In genomic region chr6:52259081-52259790, GRCm38 (mm10) we compare ENCODE assay signal across 16 mouse cellular contexts. TPM values are rescaled to one million over a fixed set of nuclear protein-coding genes. Genes with fewer than 3 reads are reported as not detected.
A peak's percentile ranks its signal among the peaks of the same experiment; 100 is the strongest.
DNase-seq lines count a peak whose midpoint lies in the region; ATAC-seq lines count a peak whose summit lies in the region.
"Had no signal": no experiment of that assay in that cellular context is flagged by ENCODE, and none has a peak within 500 bp of the region (broad histone marks: within the 10 kb centered on the region; RNA-seq: fewer than 3 reads in every experiment).

No protein-coding gene starts in this region.

- peaks cover 93% of the 10 kb centered on the region for H3K27me3 ChIP-seq in heart, embryonic 13.5 days (replicated peaks)
- peaks cover 100% of the 10 kb centered on the region for H3K27me3 ChIP-seq in midbrain, embryonic 10.5 days (ENCODE audit: low read depth, poor library complexity, severe bottlenecking)
- peaks cover 85% of the 10 kb centered on the region for H3K27me3 ChIP-seq in midbrain, embryonic 15.5 days (replicated peaks)
- H3K27me3 ChIP-seq in intestine, embryonic 16.5 days (replicated peaks; ENCODE audit: control insufficient read depth, insufficient read depth, low read length): peaks cover 64% of the 10 kb centered on the region
- H3K27me3 ChIP-seq in neural tube, embryonic 15.5 days (replicated peaks): peaks cover 76% of the 10 kb centered on the region

- DNase-seq in heart, adult 18-20 months: no peak
- DNase-seq in midbrain, embryonic 10.5 days (ENCODE audit: low spot score): peak; percentile 63
- DNase-seq in cerebellum, adult 9-10 months: no peak
- DNase-seq in adrenal gland, postnatal 10 days: no peak
- DNase-seq: left cerebral cortex, postnatal 4 days; lung, postnatal 36 days; right cerebral cortex, postnatal 14 days had no signal

- 0 out of 2 replicates have a peak overlapping the region, but pooled peaks have one; percentile 56 for H3K4me3 ChIP-seq in heart, embryonic 13.5 days
- H3K4me3 ChIP-seq in midbrain, embryonic 10.5 days: no peak overlapping the region
- H3K4me3 ChIP-seq in midbrain, embryonic 15.5 days: no peak overlapping the region
- H3K4me3 ChIP-seq in intestine, embryonic 16.5 days (ENCODE audit: low read length): peak overlapping the region; percentile 47; the same call in 1 of the 2 replicates
- H3K4me3 ChIP-seq in neural tube, embryonic 15.5 days (replicated peaks): peak overlapping the region; percentile 15; the same call in 1 of the 2 replicates

- no peak overlapping the region for H3K27ac ChIP-seq in heart, embryonic 13.5 days (replicated peaks)
- no peak overlapping the region for H3K27ac ChIP-seq in midbrain, embryonic 10.5 days (replicated peaks)
- H3K27ac ChIP-seq in midbrain, embryonic 15.5 days: no peak overlapping the region
- no peak overlapping the region for H3K27ac ChIP-seq in intestine, embryonic 16.5 days (ENCODE audit: low read length)
- no peak overlapping the region for H3K27ac ChIP-seq in neural tube, embryonic 15.5 days (replicated peaks)

- H3K9ac ChIP-seq in heart, embryonic 13.5 days: no peak overlapping the region
- H3K9ac ChIP-seq in midbrain, embryonic 15.5 days: no peak overlapping the region
- peak overlapping the region; percentile 43; the same call in 1 of the 2 replicates for H3K9ac ChIP-seq in intestine, embryonic 16.5 days (ENCODE audit: low read depth, low read length)
- H3K9ac ChIP-seq in neural tube, embryonic 15.5 days (replicated peaks): no peak overlapping the region

- H3K4me2 ChIP-seq in heart, embryonic 13.5 days: peak overlapping the region; percentile 75; the same call in 1 of the 2 replicates
- no peak overlapping the region for H3K4me2 ChIP-seq in midbrain, embryonic 15.5 days
- 0 out of 2 replicates have a peak overlapping the region, but pooled peaks have one; percentile 72 for H3K4me2 ChIP-seq in intestine, embryonic 16.5 days (ENCODE audit: low read depth, low read length)
- no peak overlapping the region for H3K4me2 ChIP-seq in neural tube, embryonic 15.5 days

- no peaks in the 10 kb centered on the region for H3K9me3 ChIP-seq in heart, embryonic 13.5 days
- H3K9me3 ChIP-seq in midbrain, embryonic 10.5 days (replicated peaks): no peaks in the 10 kb centered on the region
- H3K9me3 ChIP-seq in midbrain, embryonic 15.5 days: no peaks in the 10 kb centered on the region
- H3K9me3 ChIP-seq in intestine, embryonic 16.5 days (ENCODE audit: control insufficient read depth, low read length): no peaks in the 10 kb centered on the region
- no peaks in the 10 kb centered on the region for H3K9me3 ChIP-seq in neural tube, embryonic 15.5 days (replicated peaks)

- no peak for ATAC-seq in heart, embryonic 13.5 days (ENCODE audit: extremely low read depth, insufficient number of reproducible peaks, low FRiP score, low TSS enrichment)
- ATAC-seq in midbrain, embryonic 15.5 days (replicated peaks): no peak
- no peak for ATAC-seq in intestine, embryonic 16.5 days
- ATAC-seq in neural tube, embryonic 15.5 days (ENCODE audit: low FRiP score): no peak
- ATAC-seq: forebrain, embryonic 14.5 days had no signal

- WGBS in heart, embryonic 13.5 days: 2% methylated on average over 25 of the region's 25 CpGs
- under 1% methylated on average over 24 of the region's 25 CpGs for WGBS in midbrain, embryonic 10.5 days
- under 1% methylated on average over 25 of the region's 25 CpGs for WGBS in midbrain, embryonic 15.5 days
- WGBS in intestine, embryonic 16.5 days: 2% methylated on average over 24 of the region's 25 CpGs
- 2% methylated on average over 24 of the region's 25 CpGs for WGBS in neural tube, embryonic 15.5 days

- peaks cover 15% of the 10 kb centered on the region for H3K4me1 ChIP-seq in heart, embryonic 13.5 days
- peaks cover 15% of the 10 kb centered on the region for H3K4me1 ChIP-seq in midbrain, embryonic 10.5 days
- H3K4me1 ChIP-seq in midbrain, embryonic 15.5 days: peaks cover 8% of the 10 kb centered on the region
- H3K4me1 ChIP-seq in intestine, embryonic 16.5 days (ENCODE audit: control insufficient read depth, insufficient read depth, low read length): peaks cover 11% of the 10 kb centered on the region
- peaks cover 11% of the 10 kb centered on the region for H3K4me1 ChIP-seq in neural tube, embryonic 15.5 days

- no peaks in the 10 kb centered on the region for H3K36me3 ChIP-seq in heart, embryonic 13.5 days
- no peaks in the 10 kb centered on the region for H3K36me3 ChIP-seq in midbrain, embryonic 10.5 days
- no peaks in the 10 kb centered on the region for H3K36me3 ChIP-seq in midbrain, embryonic 15.5 days (replicated peaks)
- no peaks in the 10 kb centered on the region for H3K36me3 ChIP-seq in intestine, embryonic 16.5 days (ENCODE audit: control insufficient read depth, insufficient read depth, low read length)
- H3K36me3 ChIP-seq in neural tube, embryonic 15.5 days: no peaks in the 10 kb centered on the region

RNA-seq across cellular contexts. Expression of gene Hoxa13, which starts 1.4 kb away (rescaled TPM):
- polyA plus RNA-seq in heart, embryonic 13.5 days (2015; fragmentation: Nextera tagmentation; extraction: Ambion mirVana): not detected in 2 replicates
- not detected for total RNA-seq in heart, adult 18-20 months (2021)
- polyA plus RNA-seq in midbrain, embryonic 10.5 days (2016; fragmentation: Nextera tagmentation; extraction: Ambion mirVana): not detected in 2 replicates
- polyA plus RNA-seq in midbrain, embryonic 15.5 days (2015; fragmentation: Nextera tagmentation; extraction: Ambion mirVana): not detected in 2 replicates
- polyA plus RNA-seq in intestine, embryonic 16.5 days (2015; fragmentation: Nextera tagmentation; extraction: Ambion mirVana): 0.24 and 0.45 TPM in 2 replicates
- 0.08 and 0.26 TPM in 2 replicates for polyA plus RNA-seq in neural tube, embryonic 15.5 days (2015; fragmentation: Nextera tagmentation; extraction: Ambion mirVana)
- not detected for total RNA-seq in adrenal gland, postnatal 10 days (2021)
- total RNA-seq: layer of hippocampus, adult 8-10 months; left cerebral cortex, postnatal 4 days had no signal
- polyA plus RNA-seq: CD4-positive, CD25-positive, alpha-beta regulatory T cell, adult 4 months; forebrain, embryonic 14.5 days; heart, embryonic 16.5 days; testis, adult 2 months had no signal

RNA-seq across cellular contexts. Expression of gene Hoxa11, which starts 13.6 kb away (rescaled TPM):
- polyA plus RNA-seq in heart, embryonic 13.5 days (2015; fragmentation: Nextera tagmentation; extraction: Ambion mirVana): not detected in 2 replicates
- total RNA-seq in heart, adult 18-20 months (2021): not detected
- polyA plus RNA-seq in midbrain, embryonic 10.5 days (2016; fragmentation: Nextera tagmentation; extraction: Ambion mirVana): not detected in 2 replicates
- 0.13 TPM in 1 of 2 replicates, not detected in the other for polyA plus RNA-seq in midbrain, embryonic 15.5 days (2015; fragmentation: Nextera tagmentation; extraction: Ambion mirVana)
- 1.4 and 1.9 TPM in 2 replicates for polyA plus RNA-seq in intestine, embryonic 16.5 days (2015; fragmentation: Nextera tagmentation; extraction: Ambion mirVana)
- polyA plus RNA-seq in neural tube, embryonic 15.5 days (2015; fragmentation: Nextera tagmentation; extraction: Ambion mirVana): 4.3 and 9.6 TPM in 2 replicates
- not detected for total RNA-seq in adrenal gland, postnatal 10 days (2021)
- total RNA-seq: layer of hippocampus, adult 8-10 months; left cerebral cortex, postnatal 4 days had no signal
- polyA plus RNA-seq: CD4-positive, CD25-positive, alpha-beta regulatory T cell, adult 4 months; forebrain, embryonic 14.5 days; heart, embryonic 16.5 days; testis, adult 2 months had no signal

RNA-seq across cellular contexts. Expression of gene Hoxa10, which starts 18.6 kb away (rescaled TPM):
- 0.09 TPM in 1 of 2 replicates, not detected in the other for polyA plus RNA-seq in heart, embryonic 13.5 days (2015; fragmentation: Nextera tagmentation; extraction: Ambion mirVana)
- not detected for total RNA-seq in heart, adult 18-20 months (2021)
- 0.06 TPM in 1 of 2 replicates, not detected in the other for polyA plus RNA-seq in midbrain, embryonic 10.5 days (2016; fragmentation: Nextera tagmentation; extraction: Ambion mirVana)
- 0.15 TPM in 1 of 2 replicates, not detected in the other for polyA plus RNA-seq in midbrain, embryonic 15.5 days (2015; fragmentation: Nextera tagmentation; extraction: Ambion mirVana)
- 8.6 and 10.0 TPM in 2 replicates for polyA plus RNA-seq in intestine, embryonic 16.5 days (2015; fragmentation: Nextera tagmentation; extraction: Ambion mirVana)
- 48.9 and 69.7 TPM in 2 replicates for polyA plus RNA-seq in neural tube, embryonic 15.5 days (2015; fragmentation: Nextera tagmentation; extraction: Ambion mirVana)
- 1 to 10 TPM in 1 of 2 experiments, under 1 TPM in 1; 0.42 to 1.5 TPM for total RNA-seq in adrenal gland, postnatal 10 days (2021)
- total RNA-seq: layer of hippocampus, adult 8-10 months; left cerebral cortex, postnatal 4 days had no signal
- polyA plus RNA-seq: CD4-positive, CD25-positive, alpha-beta regulatory T cell, adult 4 months; forebrain, embryonic 14.5 days; heart, embryonic 16.5 days had no signal

RNA-seq across cellular contexts. Expression of gene Hoxa9, which starts 28.3 kb away (rescaled TPM):
- 0.10 and 0.17 TPM in 2 replicates for polyA plus RNA-seq in heart, embryonic 13.5 days (2015; fragmentation: Nextera tagmentation; extraction: Ambion mirVana)
- not detected for total RNA-seq in heart, adult 18-20 months (2021)
- not detected in 2 replicates for polyA plus RNA-seq in midbrain, embryonic 10.5 days (2016; fragmentation: Nextera tagmentation; extraction: Ambion mirVana)
- not detected in 2 replicates for polyA plus RNA-seq in midbrain, embryonic 15.5 days (2015; fragmentation: Nextera tagmentation; extraction: Ambion mirVana)
- 3.0 and 3.2 TPM in 2 replicates for polyA plus RNA-seq in intestine, embryonic 16.5 days (2015; fragmentation: Nextera tagmentation; extraction: Ambion mirVana)
- 64.3 and 77.5 TPM in 2 replicates for polyA plus RNA-seq in neural tube, embryonic 15.5 days (2015; fragmentation: Nextera tagmentation; extraction: Ambion mirVana)
- total RNA-seq in adrenal gland, postnatal 10 days (2021): 1 to 10 TPM; 3.0 to 4.4 TPM
- total RNA-seq: layer of hippocampus, adult 8-10 months; left cerebral cortex, postnatal 4 days had no signal
- polyA plus RNA-seq: forebrain, embryonic 14.5 days had no signal

RNA-seq across cellular contexts. Expression of gene Hoxa7, which starts 37.6 kb away (rescaled TPM):
- polyA plus RNA-seq in heart, embryonic 13.5 days (2015; fragmentation: Nextera tagmentation; extraction: Ambion mirVana): 0.46 and 0.59 TPM in 2 replicates
- total RNA-seq in heart, adult 18-20 months (2021): under 1 TPM in 1 of 2 experiments, not detected in 1; 0.59 TPM
- polyA plus RNA-seq in midbrain, embryonic 10.5 days (2016; fragmentation: Nextera tagmentation; extraction: Ambion mirVana): not detected in 2 replicates
- polyA plus RNA-seq in midbrain, embryonic 15.5 days (2015; fragmentation: Nextera tagmentation; extraction: Ambion mirVana): not detected in 2 replicates
- 6.0 and 8.2 TPM in 2 replicates for polyA plus RNA-seq in intestine, embryonic 16.5 days (2015; fragmentation: Nextera tagmentation; extraction: Ambion mirVana)
- polyA plus RNA-seq in neural tube, embryonic 15.5 days (2015; fragmentation: Nextera tagmentation; extraction: Ambion mirVana): 86.8 and 109 TPM in 2 replicates
- total RNA-seq in adrenal gland, postnatal 10 days (2021): 10 to 100 TPM; 21.5 to 26.6 TPM
- total RNA-seq: layer of hippocampus, adult 8-10 months; left cerebral cortex, postnatal 4 days had no signal
- polyA plus RNA-seq: CD4-positive, CD25-positive, alpha-beta regulatory T cell, adult 4 months; forebrain, embryonic 14.5 days had no signal

Comparison
In these comparisons a context has a peak if more than half of its experiments do, and no peak if none do; other contexts are left out.
1. H3K4me2 ChIP-seq: peak in heart, embryonic 13.5 days (single experiment) and intestine, embryonic 16.5 days (single experiment); none in midbrain, embryonic 15.5 days (single experiment) and neural tube, embryonic 15.5 days (single experiment).
2. H3K4me3 ChIP-seq: peak in heart, embryonic 13.5 days (single experiment), intestine, embryonic 16.5 days (single experiment) and neural tube, embryonic 15.5 days (single experiment); none in midbrain, embryonic 10.5 days (single experiment) and midbrain, embryonic 15.5 days (single experiment).